Mouse (Mus musculus): Measurements from ENCODE around the gene Papss2.
"Not testable (repeated sequence)": the region's sequence is repeated elsewhere in the genome, so short reads cannot be mapped to it uniquely, and the experiment has no call there.

The Papss2 gene

DNA sequence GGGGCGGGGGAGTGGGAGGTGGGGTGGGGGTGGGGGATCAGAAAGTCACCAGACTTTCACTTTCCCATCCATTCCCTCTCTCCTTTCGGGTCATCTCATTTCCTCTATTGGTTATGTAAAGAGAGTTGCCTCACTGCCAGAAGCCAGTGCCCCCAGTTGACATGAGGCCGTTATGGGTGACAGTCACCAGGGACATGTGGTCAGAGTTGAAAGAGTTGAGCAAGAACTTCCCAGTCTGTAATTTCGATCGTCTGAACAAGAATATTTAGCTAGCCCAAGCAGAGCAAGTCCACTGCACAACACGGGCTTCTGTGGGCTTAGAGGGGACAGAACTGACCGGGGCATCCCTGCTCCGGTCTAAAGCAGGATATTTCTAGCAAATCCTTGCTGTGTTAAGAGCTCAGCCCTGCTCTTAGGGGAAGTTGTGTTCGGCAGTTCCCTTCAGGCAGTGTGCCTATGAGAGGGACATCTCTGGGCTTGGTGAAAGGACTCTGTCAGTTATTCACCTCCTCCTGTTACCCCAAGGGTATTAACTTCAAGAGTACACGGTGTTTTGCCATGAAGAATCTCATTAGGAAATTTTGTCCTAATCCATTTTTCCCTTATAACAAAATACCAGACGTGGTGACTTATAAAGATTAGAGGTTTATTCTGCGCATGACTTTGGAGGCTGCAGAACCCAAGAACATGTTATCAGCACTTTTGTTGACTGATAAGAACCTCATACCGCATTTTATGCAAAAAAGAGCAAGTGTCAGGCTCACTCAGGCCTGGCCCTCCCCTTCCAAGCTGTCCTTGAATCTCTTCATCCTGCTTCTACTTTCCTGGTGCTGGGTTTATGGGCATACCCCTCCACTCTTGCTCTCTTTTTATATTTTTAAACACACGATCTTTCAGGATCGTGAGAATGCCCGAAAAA, 42.0 kb downstream of the Papss2 start:
- no peak for ATAC-seq (ENCODE audit: insufficient number of reproducible peaks, low FRiP score, low TSS enrichment)

DNA sequence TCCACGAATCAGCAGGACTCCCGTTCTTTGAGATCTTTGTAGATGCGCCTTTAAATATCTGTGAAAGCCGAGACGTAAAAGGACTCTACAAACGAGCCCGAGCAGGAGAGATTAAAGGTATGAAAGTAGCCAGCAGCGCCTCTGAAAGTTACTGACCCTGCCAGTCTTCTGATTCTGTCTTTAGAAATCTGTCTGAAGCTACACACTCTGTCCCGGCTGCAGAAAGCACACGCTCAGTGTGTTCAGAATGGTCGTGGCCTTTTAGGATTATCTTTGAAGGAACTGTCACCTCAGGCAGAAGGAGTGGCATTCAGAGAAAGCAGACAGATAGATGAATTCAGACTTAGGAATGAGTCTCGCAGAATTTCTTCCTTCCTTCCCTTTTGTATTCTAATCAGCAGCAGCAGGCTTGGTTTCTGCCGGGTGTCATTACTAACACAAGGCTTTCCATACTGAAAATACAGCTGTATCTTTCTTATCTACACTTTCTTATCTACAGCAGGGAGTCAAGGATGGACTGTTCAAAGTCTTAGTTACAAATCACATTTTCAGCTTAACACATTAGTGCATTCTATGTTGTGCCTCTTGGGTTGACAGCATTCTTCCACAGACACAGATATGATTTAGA, 42.8 kb downstream of the Papss2 start:
- ATAC-seq (ENCODE audit: insufficient number of reproducible peaks, low FRiP score, low TSS enrichment): no peak

DNA sequence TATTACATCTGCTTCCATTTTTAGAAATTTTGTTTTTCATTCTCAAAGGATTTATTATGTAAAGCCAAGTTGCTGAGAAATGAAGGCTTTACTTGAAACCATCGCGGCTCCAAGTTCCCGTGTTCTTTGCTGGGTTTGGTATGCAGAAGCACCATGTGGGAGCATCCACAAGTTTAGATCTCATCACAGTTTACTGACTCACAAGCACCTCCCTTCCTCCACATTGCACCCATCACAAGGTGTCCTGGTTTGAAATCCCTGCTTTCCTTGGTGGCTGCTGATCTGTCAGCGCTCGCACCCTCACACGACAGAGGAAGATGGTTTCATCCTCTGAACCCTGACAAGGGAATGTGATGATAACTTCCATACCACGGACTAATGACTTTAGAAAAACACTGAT, 45.9 kb downstream of the Papss2 start:
- ATAC-seq (ENCODE audit: insufficient number of reproducible peaks, low FRiP score, low TSS enrichment): no peak

DNA sequence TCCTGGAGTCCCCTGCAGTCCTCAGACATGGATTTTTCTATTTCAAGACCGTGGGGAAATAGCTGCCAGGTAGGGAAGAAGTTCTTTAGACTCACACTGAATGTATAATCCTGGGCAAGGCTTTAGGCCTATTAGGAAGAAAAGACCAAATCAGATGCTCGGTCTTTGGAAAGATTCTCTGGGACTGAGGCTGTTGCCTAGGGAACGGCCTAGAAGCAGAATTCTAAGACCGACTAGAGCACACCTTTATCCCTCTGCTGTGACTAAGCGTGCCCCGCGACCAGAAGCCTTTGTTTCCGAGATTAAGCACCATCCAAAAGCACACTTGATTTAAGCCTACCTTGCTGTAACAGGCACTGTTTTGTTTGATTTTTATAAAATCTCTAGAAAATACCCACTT, 46.4 kb downstream of the Papss2 start:
- ATAC-seq (ENCODE audit: insufficient number of reproducible peaks, low FRiP score, low TSS enrichment): no peak

DNA sequence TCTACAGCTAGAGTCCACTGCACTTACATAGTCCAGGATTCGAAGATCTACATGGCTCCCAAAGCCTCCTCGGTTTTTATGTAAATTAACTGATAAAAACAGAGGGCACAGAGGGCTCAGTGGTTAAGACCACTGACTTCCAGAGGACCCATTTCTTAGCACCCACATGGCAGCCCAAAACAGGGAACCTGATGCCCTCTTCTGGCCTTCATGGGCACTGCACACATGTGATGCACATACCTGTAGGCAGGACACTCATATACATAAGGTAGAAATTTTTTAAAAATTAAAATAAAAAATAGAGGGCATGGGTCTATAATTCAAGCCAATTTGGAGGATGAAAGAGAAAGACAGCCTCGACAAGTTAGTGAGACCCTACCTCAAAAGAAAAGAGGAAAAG, 48.1 kb downstream of the Papss2 start:
- no peak for ATAC-seq (ENCODE audit: insufficient number of reproducible peaks, low FRiP score, low TSS enrichment)

DNA sequence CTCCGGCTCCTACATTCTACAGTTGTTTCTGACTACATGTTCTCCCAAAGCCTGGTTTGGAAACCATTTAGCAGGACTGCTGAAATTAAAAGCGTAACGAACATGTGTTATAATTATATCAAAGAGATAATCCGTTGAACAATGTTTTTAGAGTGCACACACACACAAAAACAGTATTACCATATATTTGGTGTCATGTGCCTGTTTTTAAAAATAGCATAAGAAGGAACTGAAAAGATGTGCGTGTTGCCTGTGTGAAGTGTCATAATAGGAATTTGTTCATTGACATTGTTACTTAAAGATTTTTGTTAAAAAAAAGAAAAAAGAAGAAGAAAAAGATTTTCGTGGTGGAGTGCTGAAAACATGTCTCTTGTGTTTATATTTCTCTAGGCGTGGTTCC, 50.3 kb downstream of the Papss2 start:
- no peak for ATAC-seq (ENCODE audit: insufficient number of reproducible peaks, low FRiP score, low TSS enrichment)

DNA sequence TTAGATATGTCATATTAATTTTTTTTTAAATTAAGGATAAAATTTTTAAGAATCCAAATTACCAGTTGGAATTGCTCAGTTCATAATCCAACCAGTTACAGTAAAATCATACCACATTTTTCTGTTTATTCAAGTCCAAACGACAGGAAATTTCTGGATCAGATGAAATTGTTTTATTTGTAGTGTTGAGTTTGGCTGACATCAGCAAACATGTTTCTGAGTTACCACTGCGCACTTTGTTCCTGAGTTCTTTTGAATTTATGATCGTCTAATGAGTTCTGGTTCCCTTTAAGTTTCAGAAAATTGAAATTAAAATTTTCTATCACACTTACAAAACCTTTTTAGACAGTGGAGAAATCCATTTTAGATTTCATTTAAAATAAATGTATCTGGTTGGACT, 50.8 kb downstream of the Papss2 start:
- ATAC-seq (ENCODE audit: insufficient number of reproducible peaks, low FRiP score, low TSS enrichment): no peak

DNA sequence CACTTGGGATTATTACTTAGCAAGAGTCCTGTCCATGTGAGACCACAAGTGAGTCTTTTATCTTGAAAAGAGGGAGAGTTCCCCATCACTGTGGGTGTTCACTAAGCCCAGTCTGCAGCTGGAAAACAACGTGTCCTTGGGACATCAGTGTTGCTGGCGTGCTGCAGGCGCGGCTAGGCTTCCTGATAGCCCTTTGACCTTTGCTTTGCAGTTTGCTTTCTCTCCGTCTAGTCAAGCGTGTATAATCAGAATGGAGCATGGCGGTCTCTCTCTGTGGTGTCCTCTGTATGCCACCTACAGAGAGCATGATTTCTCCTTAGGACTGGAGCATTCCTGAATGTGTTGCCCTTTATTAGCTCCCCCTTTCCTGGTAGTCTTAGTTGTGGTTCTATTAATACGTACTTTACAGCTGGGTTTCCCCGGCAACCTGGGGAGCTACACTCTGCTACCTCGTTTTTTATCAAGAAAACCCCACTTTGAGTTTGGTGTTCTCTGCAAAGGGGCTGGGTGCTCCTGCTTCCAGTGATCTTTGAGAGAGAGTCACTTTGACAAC, 52.5 kb downstream of the Papss2 start:
- no peak for ATAC-seq (ENCODE audit: insufficient number of reproducible peaks, low FRiP score, low TSS enrichment)

DNA sequence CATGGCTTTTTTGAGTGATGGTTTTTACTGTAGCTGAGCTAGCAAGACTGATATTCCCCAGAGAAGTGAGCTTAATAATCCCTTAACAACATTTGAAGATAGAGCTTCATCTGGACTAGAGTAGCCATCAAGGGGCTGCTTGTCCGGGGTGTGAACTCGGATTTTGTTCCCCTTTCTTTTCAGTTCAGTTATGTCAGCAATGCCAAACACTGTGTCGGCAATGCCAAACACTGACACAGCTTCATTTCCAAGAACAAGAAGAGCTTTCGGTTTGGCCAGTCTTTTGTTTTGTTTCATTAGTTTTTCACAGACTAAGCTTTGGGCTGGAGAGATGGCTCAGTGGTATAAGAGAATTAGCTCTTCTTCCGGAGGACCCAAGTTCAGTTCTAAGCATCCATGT, 55.5 kb downstream of the Papss2 start:
- ATAC-seq (ENCODE audit: insufficient number of reproducible peaks, low FRiP score, low TSS enrichment): no peak

DNA sequence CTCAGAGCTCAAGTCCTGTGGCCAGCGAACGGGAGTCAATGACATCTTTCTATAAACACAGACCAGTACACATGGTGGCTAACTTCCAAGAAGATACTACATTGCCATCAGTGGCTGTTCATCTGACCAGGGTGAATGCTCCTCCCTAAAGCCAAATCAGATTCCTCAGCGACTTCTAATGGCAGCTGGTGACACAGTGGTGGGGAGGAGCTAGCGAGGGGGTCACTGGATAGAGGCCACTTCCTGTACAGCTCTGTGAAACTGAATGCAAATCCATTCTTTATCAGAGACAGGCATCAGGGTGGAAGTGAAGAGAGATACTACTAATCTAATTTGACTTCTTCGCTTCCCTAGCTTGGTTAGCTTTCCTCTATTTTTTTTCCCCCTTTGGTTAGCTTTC, 57.5 kb downstream of the Papss2 start:
- no peak for ATAC-seq (ENCODE audit: insufficient number of reproducible peaks, low FRiP score, low TSS enrichment)

DNA sequence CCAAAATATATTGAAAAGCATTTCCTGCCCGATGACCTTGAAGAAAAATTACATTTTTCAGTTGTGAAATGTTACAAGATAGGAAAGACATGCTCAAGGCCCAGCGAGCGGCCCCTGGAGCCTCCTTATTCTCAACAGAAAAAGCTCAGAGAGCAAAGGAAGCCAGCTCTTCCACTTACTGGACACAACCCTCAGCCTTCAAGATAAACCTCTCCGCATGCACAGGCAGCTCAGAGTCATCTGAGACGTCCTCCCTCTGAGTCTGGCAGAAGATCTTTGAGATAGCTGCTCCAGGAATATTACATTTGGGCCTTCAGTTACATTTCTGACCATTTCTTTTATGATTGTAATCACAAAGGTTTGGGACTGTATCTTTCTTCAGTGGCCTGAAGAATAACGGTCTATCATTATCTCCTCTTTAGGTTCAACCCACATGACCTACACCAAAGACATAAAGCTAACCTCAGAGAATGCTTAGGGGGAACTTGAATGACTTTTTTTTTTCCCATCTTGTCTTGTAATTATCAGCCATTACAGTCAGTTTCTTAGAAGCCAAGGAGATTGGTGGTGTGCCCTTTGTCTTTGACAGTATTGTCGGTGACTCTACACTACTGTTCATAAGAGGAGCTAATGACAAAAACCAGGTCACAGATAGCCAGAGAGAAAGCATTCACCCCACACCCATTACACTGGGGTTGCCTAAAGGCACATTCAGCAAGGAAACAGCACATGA, 58.2 kb downstream of the Papss2 start:
- no peak for ATAC-seq (ENCODE audit: insufficient number of reproducible peaks, low FRiP score, low TSS enrichment)

DNA sequence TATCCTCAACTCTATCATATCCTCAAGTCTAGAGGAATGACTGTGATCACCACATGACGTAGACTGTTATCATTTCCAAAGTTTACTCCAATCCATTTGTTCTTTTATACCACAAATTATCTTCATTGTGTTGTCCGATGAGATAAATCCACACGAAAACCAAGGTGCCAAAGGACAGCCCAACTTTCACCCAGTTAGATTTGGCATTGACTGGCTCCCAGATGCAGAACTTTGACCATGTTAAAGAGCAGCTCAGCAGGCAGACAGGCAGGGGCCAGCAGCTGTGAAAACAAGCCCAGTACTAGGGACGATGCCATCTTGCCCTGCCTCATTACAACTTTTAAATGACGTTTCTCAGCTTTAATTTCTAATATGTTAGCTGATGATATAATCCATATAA, 63.8 kb downstream of the Papss2 start:
- no peak for ATAC-seq (ENCODE audit: insufficient number of reproducible peaks, low FRiP score, low TSS enrichment)

DNA sequence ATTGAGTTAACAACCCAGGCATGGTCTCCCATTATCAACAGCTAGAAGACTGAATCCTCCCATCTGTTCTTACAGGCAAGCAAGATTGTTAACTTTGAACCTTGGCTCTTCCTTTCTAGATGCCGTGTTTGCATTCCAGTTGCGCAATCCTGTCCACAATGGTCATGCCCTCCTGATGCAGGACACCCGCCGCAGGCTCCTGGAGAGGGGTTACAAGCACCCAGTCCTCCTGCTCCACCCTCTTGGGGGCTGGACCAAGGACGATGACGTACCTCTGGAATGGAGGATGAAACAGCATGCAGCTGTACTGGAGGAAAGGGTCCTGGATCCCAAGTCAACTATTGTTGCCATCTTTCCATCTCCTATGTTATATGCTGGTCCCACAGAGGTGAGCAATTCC, 67.3 kb downstream of the Papss2 start:
- no peak for ATAC-seq (ENCODE audit: insufficient number of reproducible peaks, low FRiP score, low TSS enrichment)

DNA sequence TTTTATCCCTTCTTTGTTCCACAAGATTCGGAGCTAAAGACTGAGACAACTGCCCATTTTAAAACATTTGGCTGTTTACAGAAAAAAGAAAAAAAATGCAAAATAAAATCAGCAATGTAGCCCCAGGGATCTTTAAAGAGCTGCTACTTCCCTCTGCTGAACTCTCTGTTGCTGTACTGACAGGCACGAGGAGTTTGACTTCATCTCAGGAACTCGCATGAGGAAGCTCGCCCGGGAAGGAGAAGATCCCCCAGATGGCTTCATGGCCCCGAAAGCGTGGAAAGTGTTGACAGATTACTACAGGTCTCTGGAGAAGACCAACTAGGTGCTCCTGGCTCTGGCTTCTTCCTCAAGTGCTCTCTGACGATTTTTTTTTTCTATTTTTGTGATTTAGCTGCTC, 69.7 kb downstream of the Papss2 start:
- no peak for ATAC-seq (ENCODE audit: insufficient number of reproducible peaks, low FRiP score, low TSS enrichment)

DNA sequence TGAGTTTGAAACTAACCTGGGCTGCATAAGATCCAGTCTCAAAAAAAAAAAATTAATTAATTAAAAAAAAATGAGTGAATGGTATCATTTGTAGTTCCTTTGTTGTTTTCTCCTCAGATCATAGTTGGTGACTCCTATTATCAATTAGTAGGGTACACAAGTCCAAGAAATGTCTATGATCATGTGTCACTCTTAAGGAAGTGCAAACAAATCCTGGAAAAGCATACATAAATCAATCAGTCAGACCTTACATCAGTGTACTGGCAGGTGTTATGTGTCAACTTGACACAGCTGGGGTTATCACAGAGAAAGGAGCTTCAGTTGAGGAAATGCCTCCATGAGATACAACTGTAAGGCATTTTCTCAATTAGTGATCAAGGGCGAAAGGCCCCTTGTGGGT, 72.2 kb downstream of the Papss2 start:
- ATAC-seq (ENCODE audit: insufficient number of reproducible peaks, low FRiP score, low TSS enrichment): not testable (repeated sequence)

DNA sequence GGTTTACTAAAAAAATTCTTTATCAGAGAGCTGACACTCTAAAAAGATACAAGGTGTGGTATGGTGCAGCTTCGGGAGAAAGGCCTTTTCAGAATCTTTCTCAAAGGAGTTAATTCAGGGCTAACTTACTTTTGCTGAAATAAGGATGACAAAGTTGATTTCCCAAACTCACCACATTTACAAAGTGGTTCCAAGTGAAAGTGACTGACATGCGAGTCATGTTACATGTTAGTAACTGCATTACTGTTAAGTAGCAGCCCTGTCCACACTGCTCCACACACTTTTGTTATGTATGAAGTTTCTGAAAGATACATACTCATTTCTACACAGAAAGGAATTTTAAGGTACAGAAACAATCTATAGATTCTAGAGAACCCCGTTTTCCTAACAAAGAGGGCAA, 80.2 kb downstream of the Papss2 start:
- no peak for ATAC-seq (ENCODE audit: insufficient number of reproducible peaks, low FRiP score, low TSS enrichment)

DNA sequence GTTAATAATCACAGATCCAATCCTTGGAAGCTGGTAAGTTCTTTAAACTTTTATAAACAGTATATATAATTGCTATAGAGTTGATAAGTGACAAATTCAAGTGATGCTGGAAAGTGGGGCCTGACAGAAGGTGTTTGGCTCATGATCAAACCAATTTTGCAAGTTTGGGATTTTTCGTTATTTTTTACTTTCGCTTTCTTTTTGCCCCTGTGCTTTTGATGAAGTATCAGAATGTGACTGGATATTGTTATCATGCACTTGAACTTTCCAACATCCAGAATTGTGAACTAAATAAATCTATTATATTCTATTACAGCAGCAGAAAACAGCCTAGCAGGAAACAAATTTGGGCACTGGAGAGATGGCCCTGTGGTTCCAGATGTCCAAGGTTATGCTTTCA, 85.3 kb downstream of the Papss2 start:
- ATAC-seq (ENCODE audit: insufficient number of reproducible peaks, low FRiP score, low TSS enrichment): no peak

DNA sequence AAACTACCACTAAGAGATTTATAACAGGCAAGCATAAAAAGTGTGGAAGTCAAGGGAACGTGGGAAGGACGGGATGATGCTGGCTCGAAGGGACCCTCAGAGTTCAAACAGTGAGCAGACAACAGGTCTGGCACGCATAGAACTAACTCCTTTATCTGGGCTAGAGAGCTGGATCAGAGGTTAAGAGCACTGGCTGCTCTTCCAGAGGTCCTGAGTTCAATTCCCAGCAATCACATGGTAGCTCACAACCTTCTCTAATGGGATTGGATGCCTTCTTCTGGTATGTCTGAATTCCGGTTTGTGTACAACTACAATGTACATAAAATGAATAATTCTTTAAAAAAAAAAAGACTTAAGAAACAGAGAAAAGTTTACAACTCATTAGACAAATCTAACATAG, 87.5 kb downstream of the Papss2 start:
- ATAC-seq (ENCODE audit: insufficient number of reproducible peaks, low FRiP score, low TSS enrichment): no peak

DNA sequence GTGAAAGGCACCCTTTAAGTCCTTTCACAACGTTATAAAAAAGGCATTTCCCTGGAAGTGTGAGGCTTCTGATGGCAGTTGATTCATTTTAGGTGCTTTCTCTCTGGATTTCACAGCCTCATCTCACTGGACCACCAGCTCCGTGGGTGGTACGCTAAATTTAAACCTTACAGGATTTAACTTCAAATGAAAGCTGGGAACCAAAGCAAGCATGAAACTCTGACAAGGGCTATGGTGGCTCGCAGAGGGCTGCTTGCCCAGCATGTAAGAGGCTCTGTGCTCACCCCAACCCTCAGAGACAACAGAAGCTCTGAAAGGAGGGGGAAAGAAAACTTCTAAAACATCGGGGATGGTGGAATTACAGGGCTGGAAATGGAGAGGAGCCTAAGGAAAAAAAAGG, 92.1 kb downstream of the Papss2 start:
- ATAC-seq (ENCODE audit: insufficient number of reproducible peaks, low FRiP score, low TSS enrichment): no peak

DNA sequence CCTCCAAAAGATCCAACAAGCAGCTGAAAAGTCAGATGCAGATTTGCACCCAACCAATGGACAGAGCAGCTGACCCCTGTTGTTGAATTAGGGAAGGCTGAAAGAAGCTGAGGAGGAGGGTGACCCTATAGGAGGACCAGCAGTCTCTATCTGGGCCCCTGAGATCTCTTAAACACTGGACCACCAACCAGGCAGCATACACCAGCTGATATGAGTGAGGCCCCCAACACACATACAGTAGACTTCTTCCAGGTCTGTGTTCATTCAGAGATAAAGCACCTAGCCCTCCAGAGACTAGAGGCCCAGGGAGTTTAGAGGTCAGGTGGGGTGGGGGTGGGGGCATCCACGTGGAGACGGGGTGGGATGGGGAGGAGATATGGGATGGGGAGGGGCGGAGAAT, 92.6 kb downstream of the Papss2 start:
- ATAC-seq (ENCODE audit: insufficient number of reproducible peaks, low FRiP score, low TSS enrichment): not testable (repeated sequence)

DNA sequence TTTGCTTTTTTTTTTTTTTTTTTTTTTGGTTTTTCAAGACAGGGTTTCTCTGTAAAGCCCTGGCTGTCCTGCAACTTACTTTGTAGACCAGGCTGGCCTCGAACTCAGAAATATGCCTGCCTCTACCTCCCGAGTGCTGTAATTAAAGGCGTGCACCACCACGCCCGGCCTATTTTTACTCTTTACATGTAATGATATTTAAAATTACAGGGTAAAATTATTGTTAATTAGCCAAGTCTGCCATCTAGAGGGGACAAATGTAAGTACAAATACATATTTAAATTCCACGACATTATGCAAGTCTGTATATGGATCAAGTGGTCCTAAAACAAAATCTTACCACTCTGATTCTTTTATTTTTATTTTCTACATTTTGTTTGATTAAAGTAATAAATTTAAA, 94.1 kb downstream of the Papss2 start:
- no peak for ATAC-seq (ENCODE audit: insufficient number of reproducible peaks, low FRiP score, low TSS enrichment)
